Mouse (Mus musculus): ENCODE measurements around the gene Actr1a. TPM values are rescaled to one million over a fixed set of nuclear protein-coding genes. Genes with fewer than 3 reads are reported as not detected.
A peak's percentile ranks its signal among the peaks of the same experiment; 100 is the strongest.

The Actr1a gene
- polyA plus RNA-seq, 1 experiment from 2014 or later = 320 TPM

- peak overlapping the region; percentile 98 for H3K27ac ChIP-seq (ENCODE audit: low read depth, low read length)
- H3K27me3 ChIP-seq (ENCODE audit: control insufficient read depth, insufficient read depth, low read length) = peaks cover 2% of the 10 kb centered on the region; the same call in 1 of the 2 replicates
- ATAC-seq (ENCODE audit: low read depth) = 0 out of 2 replicates have a peak, but pooled peaks have one; percentile 2
- peaks cover 16% of the 10 kb centered on the region for H3K36me3 ChIP-seq (ENCODE audit: control insufficient read depth, insufficient read depth, low read length)
- no peaks in the 10 kb centered on the region for H3K9me3 ChIP-seq (ENCODE audit: control insufficient read depth, low read length)
- 29% methylated on average over 14 of the region's 14 CpGs for WGBS
- peak overlapping the region; percentile 68; the same call in 1 of the 2 replicates for H3K9ac ChIP-seq (replicated peaks; ENCODE audit: low read depth, low read length)
- peaks cover 39% of the 10 kb centered on the region for H3K4me1 ChIP-seq (ENCODE audit: control insufficient read depth, insufficient read depth, low read length)
- H3K4me3 ChIP-seq (ENCODE audit: low read depth, low read length) = peak overlapping the region; percentile 70
- H3K4me2 ChIP-seq (ENCODE audit: low read depth, low read length) = peak overlapping the region; percentile 99
Measured at GRCm38 (mm10) chr19:46327531-46328064, 68.0 kb downstream of the Actr1a start.

MicroRNAs encoded within 50 kb of the gene (microRNA counts, 519-probe panel; counts per million panel counts)
- microRNA mmu-miR-146b = not detected

Small RNA genes within 50 kb of the gene (microRNA-seq; reads per million reads assigned to microRNA genes)
- 2.8 reads per million, percentile 2 among the genes with 10 or more reads in this experiment for gene Mir146b

Other genes with a start within 250 kb of the Actr1a start
- not detected in 2 replicates for gene Pitx3, start 247.4 kb downstream of the Actr1a start, polyA plus RNA-seq (2014; fragmentation: Nextera tagmentation; extraction: Ambion mirVana)
- 70.1 and 79.4 TPM in 2 replicates for gene Gbf1, start 243.2 kb downstream of the Actr1a start, polyA plus RNA-seq (2014; fragmentation: Nextera tagmentation; extraction: Ambion mirVana)
- gene Nfkb2, start 91.4 kb downstream of the Actr1a start, polyA plus RNA-seq (2014; fragmentation: Nextera tagmentation; extraction: Ambion mirVana) = 1.4 and 2.2 TPM in 2 replicates
- 85.8 and 127 TPM in 2 replicates for gene Psd, start 68.6 kb downstream of the Actr1a start, polyA plus RNA-seq (2014; fragmentation: Nextera tagmentation; extraction: Ambion mirVana)
- 42.5 and 53.1 TPM in 2 replicates for gene Fbxl15, start 67.6 kb downstream of the Actr1a start, polyA plus RNA-seq (2014; fragmentation: Nextera tagmentation; extraction: Ambion mirVana)
- gene Cuedc2, start 57.0 kb downstream of the Actr1a start, polyA plus RNA-seq (2014; fragmentation: Nextera tagmentation; extraction: Ambion mirVana) = 346 and 359 TPM in 2 replicates
- gene Mfsd13a, start 54.6 kb downstream of the Actr1a start, polyA plus RNA-seq (2014; fragmentation: Nextera tagmentation; extraction: Ambion mirVana) = 10.7 and 12.7 TPM in 2 replicates
- 2.0 and 3.9 TPM in 2 replicates for gene 2310034G01Rik, start 45.4 kb downstream of the Actr1a start, polyA plus RNA-seq (2014; fragmentation: Nextera tagmentation; extraction: Ambion mirVana)
- gene Sufu, start 1.1 kb upstream of the Actr1a start, polyA plus RNA-seq (2014; fragmentation: Nextera tagmentation; extraction: Ambion mirVana) = 20.2 and 24.9 TPM in 2 replicates
- gene Trim8, start 106.0 kb upstream of the Actr1a start, polyA plus RNA-seq (2014; fragmentation: Nextera tagmentation; extraction: Ambion mirVana) = 32.2 and 37.5 TPM in 2 replicates
- 134 and 160 TPM in 2 replicates for gene Arl3, start 177.4 kb upstream of the Actr1a start, polyA plus RNA-seq (2014; fragmentation: Nextera tagmentation; extraction: Ambion mirVana)
- gene Sfxn2, start 177.6 kb upstream of the Actr1a start, polyA plus RNA-seq (2014; fragmentation: Nextera tagmentation; extraction: Ambion mirVana) = 10.5 and 10.7 TPM in 2 replicates
- 28.2 and 35.2 TPM in 2 replicates for gene Wbp1l, start 203.3 kb upstream of the Actr1a start, polyA plus RNA-seq (2014; fragmentation: Nextera tagmentation; extraction: Ambion mirVana)

All from neural tube, embryonic 14.5 days (tissue).